Mouse (Mus musculus) liver, postnatal 0 days (tissue): ENCODE results near the gene Zfp184. TPM values are rescaled to one million over a fixed set of nuclear protein-coding genes. Genes with fewer than 3 reads are reported as not detected.

Source experiments
- ATAC-seq: fragments of 200-750 bp; cut with Nextera tagmentation; 2 replicates; pipeline ENCODE4 v1.8.0; 2017; ENCODE audit warnings: mild to moderate bottlenecking, moderate library complexity
- DNase-seq: peaks from one replicate; pipeline ENCODE4 v3.0.0-alpha.2; 2016
- H3K27ac ChIP-seq: fragments of 300-500 bp; sonication (generic); 2 replicates; pipeline ENCODE4 v1.5.1; 2014; ENCODE audit warnings: antibody characterized with exemption, moderate library complexity, mild to moderate bottlenecking, low read depth
- H3K27me3 ChIP-seq: fragments of 300-500 bp; sonication (generic); 2 replicates; pipeline ENCODE4 v1.6.1; 2014; ENCODE audit warnings: low read length, control low read depth, mixed read lengths; ENCODE audit not compliant: insufficient read depth
- H3K36me3 ChIP-seq: fragments of 300-500 bp; sonication (generic); replicated peaks from 2 replicates; pipeline ENCODE4 v1.6.1; 2014; ENCODE audit warnings: mild to moderate bottlenecking, control low read depth, low read length, moderate library complexity, mixed read lengths; ENCODE audit not compliant: insufficient read depth
- H3K4me1 ChIP-seq: fragments of 300-500 bp; sonication (generic); 2 replicates; pipeline ENCODE4 v1.6.1; 2014; ENCODE audit warnings: antibody characterized with exemption, mild to moderate bottlenecking, control low read depth; ENCODE audit not compliant: insufficient read depth
- H3K4me2 ChIP-seq: fragments of 300-500 bp; sonication (generic); 2 replicates; pipeline ENCODE4 v1.6.1; 2014; ENCODE audit warnings: low read depth, mild to moderate bottlenecking, low read length, moderate library complexity, mixed read lengths
- H3K4me3 ChIP-seq: fragments of 300-500 bp; sonication (generic); 2 replicates; pipeline ENCODE4 v1.5.1; 2014; ENCODE audit warnings: low read depth, low read length
- H3K9ac ChIP-seq: fragments of 300-500 bp; sonication (generic); replicated peaks from 2 replicates; pipeline ENCODE4 v1.6.1; 2014; ENCODE audit warnings: mild to moderate bottlenecking, moderate library complexity
- H3K9me3 ChIP-seq: fragments of 300-500 bp; sonication (generic); 2 replicates; pipeline ENCODE4 v1.6.1; 2016; ENCODE audit warnings: mild to moderate bottlenecking, control low read depth, low read length, mixed read lengths
- CTCF ChIP-seq: sonication (generic); IDR thresholded peaks from 2 replicates; pipeline ENCODE4 v1.5.1; 2016; ENCODE audit warnings: antibody characterized with exemption, low read depth
- EP300 ChIP-seq: IDR thresholded peaks from 2 replicates; pipeline ENCODE4 v1.6.1; 2016; ENCODE audit warnings: antibody characterized with exemption, low read depth, mild to moderate bottlenecking
- WGBS: fragments of 180-500 bp; shearing (Covaris S2); extraction: QIAGEN DNeasy Blood & Tissue Kit; methylation state at CpG from one replicate; pipeline ENCODE4 v1.1.7; 2014; ENCODE audit not compliant: insufficient replicate concordance; 5-methylcytosine and 5-hydroxymethylcytosine counted together
- polyA plus RNA-seq: library from polyadenylated mRNA; unstranded; fragments of >200 nt; fragmentation: Nextera tagmentation; extraction: Ambion mirVana; gene quantifications from 2 replicates; pipeline ENCODE4 v1.2.1, GENCODE M21; 2015

Zfp184 gene
- polyA plus RNA-seq, 1 experiment from 2014 or later, result 0.32 TPM

- Histone ChIP-seq H3K27me3 (no peaks in the 10 kb centered on the region), H3K27ac (peak overlapping the region; percentile 45; the same call in 1 of the 2 replicates), H3K9ac (0 out of 2 replicates have a peak overlapping the region, but pooled peaks have one; percentile 16), H3K36me3 (no peaks in the 10 kb centered on the region), H3K4me2 (peak overlapping the region; percentile 71), H3K9me3 (no peaks in the 10 kb centered on the region), H3K4me3 (peak overlapping the region; percentile 59), H3K4me1 (peaks cover 24% of the 10 kb centered on the region)
- WGBS, result under 1% methylated on average over 16 of the region's 16 CpGs
- ATAC-seq, result peak; percentile 59
- no peak for TF ChIP-seq CTCF
- TF ChIP-seq EP300, result no peak
- DNase-seq, result peak; percentile 72
Measured at GRCm38 (mm10) chr13:21940811-21941321, 4.0 kb upstream of the Zfp184 start.

GRCm38 (mm10) chr13:21943644-21944043, 1.2 kb upstream of the Zfp184 start:
- no peak overlapping the region for H3K4me2 ChIP-seq
- ATAC-seq, result no peak
- WGBS, result 83% methylated on average over 1 of the region's 1 CpGs

GRCm38 (mm10) chr13:21944592-21944925, 335 bp upstream of the Zfp184 start:
- peak overlapping the region; percentile 53 for H3K9ac ChIP-seq
- TF ChIP-seq EP300 (no peak), CTCF (no peak)
- H3K4me1 ChIP-seq, result peaks cover 11% of the 10 kb centered on the region
- H3K36me3 ChIP-seq, result no peaks in the 10 kb centered on the region
- no peak for DNase-seq
- no peak overlapping the region for H3K27ac ChIP-seq
- under 1% methylated on average over 7 of the region's 7 CpGs for WGBS
- H3K27me3 ChIP-seq, result no peaks in the 10 kb centered on the region
- no peak for ATAC-seq
- H3K4me2 ChIP-seq, result peak overlapping the region; percentile 91
- no peaks in the 10 kb centered on the region for H3K9me3 ChIP-seq
- H3K4me3 ChIP-seq, result peak overlapping the region; percentile 73

More at GRCm38 (mm10) chr13:21943644-21944043, 1.2 kb upstream of the Zfp184 start:
- Histone ChIP-seq H3K27ac (no peak overlapping the region), H3K27me3 (no peaks in the 10 kb centered on the region), H3K9me3 (no peaks in the 10 kb centered on the region), H3K4me3 (no peak overlapping the region), H3K9ac (no peak overlapping the region), H3K4me1 (peaks cover 11% of the 10 kb centered on the region), H3K36me3 (no peaks in the 10 kb centered on the region)
- TF ChIP-seq CTCF (no peak), EP300 (no peak)
- no peak for DNase-seq

GRCm38 (mm10) chr13:21969269-21969668, 24.4 kb downstream of the Zfp184 start:
- no peaks in the 10 kb centered on the region for H3K36me3 ChIP-seq
- peaks cover 4% of the 10 kb centered on the region; the same call in 1 of the 2 replicates for H3K9me3 ChIP-seq
- no peaks in the 10 kb centered on the region for H3K27me3 ChIP-seq
- H3K4me2 ChIP-seq, result no peak overlapping the region
- no peak for ATAC-seq
- WGBS, result 61% methylated on average over 1 of the region's 1 CpGs
- no peak for DNase-seq
- no peak overlapping the region for H3K27ac ChIP-seq
- no peak overlapping the region for H3K9ac ChIP-seq
- H3K4me3 ChIP-seq, result no peak overlapping the region
- TF ChIP-seq EP300 (no peak), CTCF (no peak)
- H3K4me1 ChIP-seq, result no peaks in the 10 kb centered on the region

- no peak overlapping the region for H3K4me2 ChIP-seq
- no peak overlapping the region for H3K27ac ChIP-seq
- peaks cover 4% of the 10 kb centered on the region; the same call in 1 of the 2 replicates for H3K9me3 ChIP-seq
- no peaks in the 10 kb centered on the region for H3K36me3 ChIP-seq
- ATAC-seq, result no peak
- H3K9ac ChIP-seq, result no peak overlapping the region
- H3K4me1 ChIP-seq, result no peaks in the 10 kb centered on the region
- TF ChIP-seq CTCF (no peak), EP300 (no peak)
- WGBS, result 40% methylated on average over 2 of the region's 2 CpGs
- no peaks in the 10 kb centered on the region for H3K27me3 ChIP-seq
- H3K4me3 ChIP-seq, result no peak overlapping the region
- no peak for DNase-seq
Measured at GRCm38 (mm10) chr13:21969816-21970215, 24.9 kb downstream of the Zfp184 start.

GRCm38 (mm10) chr13:21971641-21972040, 26.7 kb downstream of the Zfp184 start:
- WGBS, result 40% methylated on average over 3 of the region's 3 CpGs
- DNase-seq (no peak), ATAC-seq (no peak)
- no peak overlapping the region for H3K9ac ChIP-seq
- H3K4me1 ChIP-seq, result no peaks in the 10 kb centered on the region
- TF ChIP-seq CTCF (no peak), EP300 (no peak)
- H3K36me3 ChIP-seq, result no peaks in the 10 kb centered on the region
- H3K4me3 ChIP-seq, result no peak overlapping the region
- peaks cover 4% of the 10 kb centered on the region; the same call in 1 of the 2 replicates for H3K9me3 ChIP-seq
- no peak overlapping the region for H3K27ac ChIP-seq
- H3K4me2 ChIP-seq, result no peak overlapping the region
- no peaks in the 10 kb centered on the region for H3K27me3 ChIP-seq
